Mouse (Mus musculus) CD4-positive naive resting alpha-beta T cell, adult 76 days (primary cell): Measurements from ENCODE around the gene 4921517D22Rik. TPM values are rescaled to one million over a fixed set of nuclear protein-coding genes. Genes with fewer than 3 reads are reported as not detected.

Experiments used
- total RNA-seq: library from RNA; stranded (reverse); gene quantifications from one replicate; pipeline ENCODE4 v1.2.4, GENCODE M21; 2023

The 4921517D22Rik gene
- not detected for total RNA-seq

GRCm38 (mm10) chr13:59694008-59694407, at the start of gene 4921517D22Rik:
TSS of gene 4921517D22Rik (minus strand) at chr13:59694108.

GRCm38 (mm10) chr13:59731652-59732051, 37.7 kb upstream of the 4921517D22Rik start, which contains the start of gene Spata31d1d:
TSS of gene Spata31d1d (minus strand) at chr13:59731752.

GRCm38 (mm10) chr13:59711984-59712383, 18.1 kb upstream of the 4921517D22Rik start, which contains the start of gene Spata31d1b:
TSS of gene Spata31d1b (plus strand) at chr13:59712284.

GRCm38 (mm10) chr13:59710230-59710629, 16.3 kb upstream of the 4921517D22Rik start, which contains the start of gene Spata31d1a:
TSS of gene Spata31d1a (minus strand) at chr13:59710330.

GRCm38 (mm10) chr13:59675151-59676011, 18.5 kb downstream of the 4921517D22Rik start, which contains the start of gene Golm1:
TSS of gene Golm1 (minus strand) at chr13:59675811.

Other genes starting within 250 kb of the 4921517D22Rik start
- 48.9 TPM for gene Agtpbp1, start 108.9 kb downstream of the 4921517D22Rik start, total RNA-seq
- gene Naa35, start 108.8 kb downstream of the 4921517D22Rik start, total RNA-seq = 53.9 TPM
- gene Golm1, start 18.3 kb downstream of the 4921517D22Rik start, total RNA-seq = 33.0 TPM
- not detected for gene Spata31d1a, start 16.2 kb upstream of the 4921517D22Rik start, total RNA-seq
- gene Spata31d1b, start 18.2 kb upstream of the 4921517D22Rik start, total RNA-seq = not detected
- gene Spata31d1d, start 37.6 kb upstream of the 4921517D22Rik start, total RNA-seq = not detected
- gene 1700014D04Rik, start 52.6 kb upstream of the 4921517D22Rik start, total RNA-seq = 0.23 TPM
- gene Isca1, start 75.7 kb upstream of the 4921517D22Rik start, total RNA-seq = 110 TPM
- not detected for gene Gm49354, start 88.1 kb upstream of the 4921517D22Rik start, total RNA-seq
- gene Tut7, start 129.0 kb upstream of the 4921517D22Rik start, total RNA-seq = 245 TPM